Mouse (Mus musculus) ES-E14 (cell line): ENCODE measurements around the gene Plekhf1.

ENCODE experiments used
- CHD2 ChIP-seq: IDR thresholded peaks from 2 replicates; pipeline ENCODE4 v1.6.1; 2014; ENCODE audit warnings: mild to moderate bottlenecking, low read depth, low read length, inconsistent platforms
- HCFC1 ChIP-seq: IDR thresholded peaks from 2 replicates; pipeline ENCODE4 v1.6.1; 2012; ENCODE audit warnings: low read length, inconsistent platforms, borderline replicate concordance; ENCODE audit not compliant: insufficient read depth
- ZC3H11A ChIP-seq: IDR thresholded peaks from 2 replicates; pipeline ENCODE4 v1.6.1; 2012; ENCODE audit warnings: low read depth, mild to moderate bottlenecking, inconsistent platforms, low read length, borderline replicate concordance

- no peak for TF ChIP-seq CHD2
- no peak for TF ChIP-seq HCFC1
- no peak for TF ChIP-seq ZC3H11A
Observed at GRCm38 (mm10) chr7:38251494-38252216, 23.8 kb upstream of the Plekhf1 start.
